Mouse (Mus musculus) monocyte, adult 5-6 weeks (primary cell): ENCODE measurements at regions not wholly inside any gene's neighbourhood (a gene's known extent, or its start where the extent isn't known, plus 50 kb on each side); places are given as distances from the start of the nearest gene placed in this dataset.
A peak's percentile ranks its signal among the peaks of the same experiment; 100 is the strongest.
"Not testable (repeated sequence)": the region's sequence is repeated elsewhere in the genome, so short reads cannot be mapped to it uniquely, and the experiment has no call there.

ENCODE experiments used
- ATAC-seq: fragments of 153-309, 156-312 bp; replicated peaks from 2 replicates; pipeline ENCODE4 v1.8.0; 2017; ENCODE audit warnings: mild to moderate bottlenecking; ENCODE audit not compliant: low TSS enrichment, insufficient number of reproducible peaks, severe bottlenecking, poor library complexity, low FRiP score

GRCm38 (mm10) chr6:6303767-6304166 is 86.8 kb upstream of the Slc25a13 start:
- ATAC-seq, result no peak

GRCm38 (mm10) chr6:6301001-6301510 is 84.1 kb upstream of the Slc25a13 start:
- ATAC-seq, result no peak

GRCm38 (mm10) chr6:6298867-6299852 is 82.2 kb upstream of the Slc25a13 start:
- ATAC-seq, result no peak

GRCm38 (mm10) chr6:6295551-6295950 is 78.6 kb upstream of the Slc25a13 start:
- not testable (repeated sequence) for ATAC-seq

GRCm38 (mm10) chr6:6291781-6292180 is 74.8 kb upstream of the Slc25a13 start:
- no peak for ATAC-seq

- ATAC-seq, result no peak
Observed at GRCm38 (mm10) chr6:6290427-6290826, 73.5 kb upstream of the Slc25a13 start.

- ATAC-seq, result no peak
Observed at GRCm38 (mm10) chr6:6289806-6290205, 72.8 kb upstream of the Slc25a13 start.

- peak; percentile 66 for ATAC-seq
Observed at GRCm38 (mm10) chr6:6280812-6281568, 64.0 kb upstream of the Slc25a13 start.

- no peak for ATAC-seq
Observed at GRCm38 (mm10) chr6:6279646-6280045, 62.7 kb upstream of the Slc25a13 start.

- ATAC-seq, result no peak
Observed at GRCm38 (mm10) chr6:6270545-6270944, 53.6 kb upstream of the Slc25a13 start.
